Comparison of ENCODE assay signal across 8 mouse cellular contexts in genomic region chr17:8801855-8802104, GRCm38 (mm10).
A peak's percentile ranks its signal among the peaks of the same experiment; 100 is the strongest.
DNase-seq lines count a peak whose midpoint lies in the region; ATAC-seq and TF ChIP-seq lines count a peak whose summit lies in the region.

No protein-coding gene starts in this region.

- no peak for DNase-seq in heart, postnatal 25 days (ENCODE audit: low spot score)
- DNase-seq in frontal cortex, adult 2 months (ENCODE audit: extremely low spot score in 1 of 2, low spot score in 1 of 2): no peak
- no peak for DNase-seq in embryo, embryonic 10.5 days (ENCODE audit: low spot score)

- under 1% methylated on average over 16 of the region's 31 CpGs for WGBS in heart, embryonic 12.5 days
- under 1% methylated on average over 23 of the region's 31 CpGs for WGBS in forebrain, embryonic 16.5 days
- under 1% methylated on average over 31 of the region's 31 CpGs for WGBS in liver, embryonic 16.5 days (ENCODE audit: insufficient replicate concordance)

- H3K4me1 ChIP-seq in heart, embryonic 12.5 days (replicated peaks): peaks cover 21% of the 10 kb centered on the region
- peaks cover 30% of the 10 kb centered on the region for H3K4me1 ChIP-seq in E14TG2a.4 (replicated peaks; ENCODE audit: low read depth, low read length)
- peaks cover 41% of the 10 kb centered on the region for H3K4me1 ChIP-seq in forebrain, embryonic 16.5 days (replicated peaks; ENCODE audit: control insufficient read depth, insufficient read depth, low read length)
- H3K4me1 ChIP-seq in liver, embryonic 16.5 days (ENCODE audit: control insufficient read depth, low read depth, low read length): no peaks in the 10 kb centered on the region; the same call in 1 of the 2 replicates

- no peaks in the 10 kb centered on the region for H3K9me3 ChIP-seq in heart, embryonic 12.5 days (replicated peaks)
- H3K9me3 ChIP-seq in E14TG2a.4 (ENCODE audit: low read length): no peaks in the 10 kb centered on the region
- H3K9me3 ChIP-seq in forebrain, embryonic 16.5 days (ENCODE audit: control insufficient read depth, low read length): no peaks in the 10 kb centered on the region
- H3K9me3 ChIP-seq in liver, embryonic 16.5 days (replicated peaks; ENCODE audit: control insufficient read depth, low read length): no peaks in the 10 kb centered on the region

- no peaks in the 10 kb centered on the region for H3K36me3 ChIP-seq in heart, embryonic 12.5 days
- H3K36me3 ChIP-seq in E14TG2a.4 (ENCODE audit: insufficient read depth, low read length): no peaks in the 10 kb centered on the region
- no peaks in the 10 kb centered on the region for H3K36me3 ChIP-seq in forebrain, embryonic 16.5 days (ENCODE audit: control insufficient read depth, insufficient read depth)
- no peaks in the 10 kb centered on the region for H3K36me3 ChIP-seq in liver, embryonic 16.5 days (ENCODE audit: control insufficient read depth, insufficient read depth)

- H3K4me3 ChIP-seq in heart, embryonic 12.5 days: peak overlapping the region; percentile 58
- H3K4me3 ChIP-seq in E14TG2a.4 (replicated peaks; ENCODE audit: low read length): peak overlapping the region; percentile 83
- peak overlapping the region; percentile 67 for H3K4me3 ChIP-seq in forebrain, embryonic 16.5 days (replicated peaks; ENCODE audit: low read length)
- peak overlapping the region; percentile 53 for H3K4me3 ChIP-seq in liver, embryonic 16.5 days (ENCODE audit: low read depth, low read length)

- peaks cover 85% of the 10 kb centered on the region for H3K27me3 ChIP-seq in heart, embryonic 12.5 days (replicated peaks)
- peaks cover 88% of the 10 kb centered on the region for H3K27me3 ChIP-seq in E14TG2a.4 (ENCODE audit: insufficient read depth, low read length)
- peaks cover 23% of the 10 kb centered on the region for H3K27me3 ChIP-seq in forebrain, embryonic 16.5 days (replicated peaks; ENCODE audit: control insufficient read depth, insufficient read depth, low read length)
- peaks cover 74% of the 10 kb centered on the region for H3K27me3 ChIP-seq in liver, embryonic 16.5 days (ENCODE audit: control insufficient read depth, insufficient read depth, low read depth, low read length)

- intact Hi-C loops in heart, postnatal 25 days (cut with DNase I): no loop called here

- 0 out of 2 replicates have a peak overlapping the region, but pooled peaks have one; percentile 24 for H3K27ac ChIP-seq in heart, embryonic 12.5 days (ENCODE audit: poor library complexity, severe bottlenecking)
- peak overlapping the region; percentile 88 for H3K27ac ChIP-seq in forebrain, embryonic 16.5 days (ENCODE audit: low read length)
- no peak overlapping the region for H3K27ac ChIP-seq in liver, embryonic 16.5 days (ENCODE audit: low read length)

- no peak for ATAC-seq in heart, embryonic 12.5 days (ENCODE audit: insufficient number of reproducible peaks, low FRiP score)
- peak; percentile 2; the same call in 1 of the 2 replicates for ATAC-seq in forebrain, embryonic 16.5 days
- ATAC-seq in liver, embryonic 16.5 days (ENCODE audit: low read depth): 0 out of 2 replicates have a peak, but pooled peaks have one; percentile 27
- ATAC-seq in CD4-positive, CD25-positive, alpha-beta regulatory T cell, adult 4 months: no peak

- no peak for TF ChIP-seq CTCF in E14TG2a.4 (conservative IDR thresholded peaks at IDR 0.05; ENCODE audit: low read length)

- H3K4me2 ChIP-seq in heart, embryonic 12.5 days: peak overlapping the region; percentile 92
- peak overlapping the region; percentile 89 for H3K4me2 ChIP-seq in forebrain, embryonic 16.5 days (ENCODE audit: low read length)
- peak overlapping the region; percentile 62 for H3K4me2 ChIP-seq in liver, embryonic 16.5 days (ENCODE audit: low read depth, low read length)

- H3K9ac ChIP-seq in heart, embryonic 12.5 days: peak overlapping the region; percentile 63
- peak overlapping the region; percentile 76 for H3K9ac ChIP-seq in forebrain, embryonic 16.5 days (replicated peaks; ENCODE audit: low read depth, low read length)
- H3K9ac ChIP-seq in liver, embryonic 16.5 days (ENCODE audit: low read depth, low read length): no peak overlapping the region

Comparison
In these comparisons a context has a peak if more than half of its experiments do, and no peak if none do; other contexts are left out.
1. ATAC-seq: peak in forebrain, embryonic 16.5 days (single experiment) and liver, embryonic 16.5 days (single experiment); none in heart, embryonic 12.5 days (single experiment) and CD4-positive, CD25-positive, alpha-beta regulatory T cell, adult 4 months (single experiment).
2. Peak in every context shown above with its lines, with median percentiles within 50 percentile points of each other: H3K4me2 ChIP-seq and H3K4me3 ChIP-seq.